Mouse (Mus musculus): ENCODE measurements around the gene Btbd6.

Btbd6 gene

DNA sequence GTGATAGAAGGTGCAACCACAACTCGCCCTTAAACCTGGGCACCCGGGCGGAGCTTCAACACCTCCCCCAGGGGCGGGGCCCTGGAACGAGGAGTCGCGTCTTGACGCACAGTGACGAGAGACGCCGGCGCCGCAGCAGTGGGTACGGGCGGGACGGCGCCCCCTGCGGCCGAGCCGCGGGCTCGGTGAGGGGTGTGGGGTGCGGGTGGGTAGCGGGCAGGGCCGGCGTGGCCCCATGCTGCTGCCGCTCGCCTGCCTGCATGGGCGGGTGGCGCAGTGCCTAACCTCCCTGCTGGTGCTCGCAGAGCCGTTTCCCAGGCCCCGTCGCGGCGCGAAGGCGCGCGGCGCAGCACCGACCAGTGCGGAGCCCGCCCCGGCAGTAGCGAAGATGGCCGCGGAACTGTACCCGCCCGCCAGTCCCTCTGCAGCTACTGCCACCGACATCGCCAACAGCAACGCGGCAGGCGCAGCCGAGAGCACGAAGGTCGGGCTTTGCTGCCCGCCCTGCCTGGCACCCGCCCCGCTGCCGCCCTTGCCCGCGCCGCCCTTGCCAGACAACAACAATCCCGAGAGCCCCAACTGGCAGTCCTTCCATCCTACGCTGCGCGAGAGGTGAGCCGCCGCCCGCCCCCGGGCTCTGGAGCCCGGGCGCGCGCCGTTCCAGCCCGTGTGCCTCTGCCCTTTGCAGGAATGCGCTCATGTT, at the start of gene Btbd6:
TSS of gene Btbd6 (plus strand) at position 112 of the 703 bp plus-strand sequence.
- DNase-seq (ENCODE audit: low read depth, low spot score), result no peak

DNA sequence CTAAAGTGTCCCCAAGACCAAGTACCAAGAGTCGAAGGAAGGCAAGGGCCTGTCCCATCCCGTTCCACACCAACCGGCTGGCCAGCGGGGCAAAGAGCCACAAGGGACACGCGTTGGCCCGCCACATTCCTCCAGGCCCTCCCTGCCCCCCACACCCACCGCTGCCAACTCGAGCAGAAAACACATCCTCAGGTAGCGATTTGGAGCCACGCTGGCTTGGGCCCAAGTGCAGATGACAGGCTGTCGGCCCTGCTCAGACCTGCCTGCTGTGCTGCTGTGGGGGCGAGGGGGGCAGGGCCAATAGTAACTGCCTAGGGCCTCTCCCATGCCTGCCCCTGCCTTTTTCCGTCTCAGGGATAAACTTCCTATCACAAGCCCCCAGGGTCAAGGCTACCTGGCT, 49.0 kb upstream of the Btbd6 start:
- DNase-seq (ENCODE audit: low read depth, low spot score), result no peak

DNA sequence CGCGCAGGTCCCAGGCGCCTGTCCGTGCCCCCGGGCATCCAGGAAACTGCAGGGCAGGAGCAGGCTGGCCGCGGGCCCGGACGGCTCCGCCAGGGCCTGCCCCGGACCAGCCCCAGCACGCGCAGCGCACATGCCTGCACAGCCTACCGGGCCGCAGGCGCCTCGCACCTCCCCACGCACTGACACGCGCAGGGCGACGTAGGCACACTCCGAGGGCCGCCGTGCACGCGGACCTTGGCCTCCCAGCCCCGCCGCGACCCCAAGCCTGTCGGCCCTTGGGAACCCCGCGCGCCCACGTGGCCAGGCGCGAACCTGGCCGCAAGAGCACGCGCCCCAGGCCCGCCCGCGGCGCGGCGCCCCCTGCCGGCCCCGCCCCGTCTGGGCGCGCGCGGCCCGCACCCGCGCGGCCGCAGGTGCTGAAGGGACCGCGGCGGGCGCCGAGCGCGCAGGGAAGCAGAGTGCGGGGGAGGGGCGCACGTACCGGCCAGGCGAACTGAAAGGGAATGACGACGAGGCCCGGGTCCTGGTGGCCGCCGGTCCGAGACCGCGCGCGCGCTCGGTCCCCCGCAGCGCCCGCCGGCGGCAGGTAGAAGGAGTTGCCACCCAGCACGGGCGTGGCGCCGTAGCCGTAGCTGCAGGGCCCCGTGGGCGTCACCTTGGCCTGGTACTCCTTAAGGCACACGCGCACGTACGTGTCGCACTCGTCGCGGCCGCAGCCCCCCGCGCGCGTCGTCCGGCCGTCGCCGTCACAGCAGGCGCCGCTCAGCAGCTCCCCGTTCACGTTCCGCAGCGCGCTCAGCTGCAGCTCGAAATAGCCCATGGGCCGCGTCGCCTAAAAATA, 47.7 kb upstream of the Btbd6 start:
- DNase-seq (ENCODE audit: low read depth, low spot score), result no peak

DNA sequence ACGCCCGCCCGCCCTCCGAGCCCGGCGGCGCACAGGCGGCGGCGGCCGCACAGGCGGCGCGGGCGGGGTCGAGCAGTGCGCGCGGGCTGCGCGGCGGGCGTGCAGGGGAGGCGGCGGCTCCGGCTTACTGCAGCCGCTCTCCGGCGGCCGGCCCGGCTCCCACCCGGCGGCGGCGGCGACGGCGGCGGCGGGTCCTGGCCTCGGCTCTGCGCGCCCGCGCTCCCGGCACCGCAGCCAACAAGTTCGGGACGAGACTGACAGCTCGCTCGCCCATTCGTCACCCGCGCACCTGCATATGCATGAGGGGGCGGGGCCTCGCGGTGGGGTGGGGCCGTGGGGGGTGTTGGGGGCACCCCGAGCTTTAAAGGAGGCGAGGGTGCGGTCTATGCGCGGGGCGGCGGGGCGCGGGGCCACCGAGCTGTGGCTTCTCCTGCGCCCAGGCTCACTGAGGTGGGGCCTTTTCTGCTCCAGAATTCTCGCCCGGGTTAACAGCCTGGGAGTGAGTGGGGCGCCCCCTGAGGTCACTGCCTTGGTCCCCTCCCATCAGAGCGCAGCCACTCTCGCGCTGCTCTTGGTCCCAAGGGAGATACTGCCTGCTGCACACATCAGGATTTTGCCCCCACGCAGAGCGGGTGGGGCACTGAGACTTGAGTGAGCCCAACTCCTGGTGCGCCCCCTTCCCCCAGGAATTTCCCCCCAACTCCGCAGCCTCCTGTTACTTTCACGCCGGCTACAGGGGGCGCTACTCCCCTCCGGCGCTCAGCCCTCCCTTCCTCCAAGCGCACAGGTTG, 46.5 kb upstream of the Btbd6 start, which contains the start of gene Jag2:
TSS of gene Jag2 (minus strand) at position 215 of the 791 bp plus-strand sequence.
- no peak for DNase-seq (ENCODE audit: low read depth, low spot score)

DNA sequence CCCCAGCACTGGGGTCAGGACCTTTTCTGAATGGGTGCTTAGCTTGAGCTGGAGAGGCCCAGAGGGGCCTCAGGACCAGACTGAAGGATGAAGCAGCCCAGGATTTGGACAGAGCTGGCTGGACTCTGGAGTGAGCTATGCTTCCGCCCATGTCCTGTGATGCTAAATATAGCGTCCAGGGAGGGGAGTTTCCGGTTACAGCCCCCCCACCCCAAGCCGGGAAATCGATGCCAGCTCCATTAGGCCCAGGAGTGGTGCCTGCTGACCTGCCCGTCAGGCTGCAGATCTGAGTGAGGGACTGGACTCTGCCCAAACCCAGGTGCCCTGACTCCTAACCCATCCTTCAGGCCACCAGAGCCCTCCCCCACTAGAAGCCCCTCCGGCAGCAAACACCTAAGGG, 43.6 kb upstream of the Btbd6 start:
- no peak for DNase-seq (ENCODE audit: low read depth, low spot score)

DNA sequence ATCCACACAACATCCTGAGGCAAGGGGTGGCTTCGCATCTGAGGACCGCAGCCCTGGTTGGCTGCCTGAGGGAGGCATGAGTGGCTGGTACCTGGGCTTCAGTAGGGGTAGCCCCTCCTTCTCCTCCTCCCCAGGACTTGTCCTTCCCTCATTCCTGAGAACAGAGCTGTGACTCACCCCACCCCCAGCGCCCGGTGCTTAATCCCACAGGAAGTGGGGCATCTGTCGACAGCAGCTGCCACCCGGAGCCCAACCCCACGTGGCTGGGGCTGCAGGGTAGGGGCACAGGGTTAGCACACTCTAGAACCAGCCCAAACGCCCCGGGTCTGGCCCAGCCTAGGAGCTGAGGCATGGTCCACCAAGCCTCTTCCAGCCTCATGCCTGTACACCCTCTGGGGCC, 38.4 kb upstream of the Btbd6 start:
- DNase-seq (ENCODE audit: low read depth, low spot score), result no peak

DNA sequence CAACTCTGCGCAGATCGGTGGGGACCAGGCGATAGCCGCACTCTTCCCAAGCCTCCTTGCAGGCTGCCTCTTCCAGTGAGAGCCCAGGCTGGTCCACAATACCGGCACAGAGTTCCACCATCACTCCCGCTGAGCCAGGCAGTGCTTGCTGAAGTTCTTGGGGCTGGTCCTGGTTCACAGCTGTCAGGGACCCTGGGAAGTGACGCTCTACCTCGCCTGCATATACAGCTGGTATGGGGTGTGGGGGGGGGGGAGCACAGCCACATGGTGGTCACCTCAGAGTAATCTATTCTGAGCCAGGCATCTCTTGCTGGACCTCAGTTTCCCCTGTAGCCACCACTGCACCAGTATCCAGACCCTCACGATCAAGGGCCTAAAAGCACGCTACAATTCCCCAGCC, 37.9 kb upstream of the Btbd6 start:
- DNase-seq (ENCODE audit: low read depth, low spot score), result no peak

DNA sequence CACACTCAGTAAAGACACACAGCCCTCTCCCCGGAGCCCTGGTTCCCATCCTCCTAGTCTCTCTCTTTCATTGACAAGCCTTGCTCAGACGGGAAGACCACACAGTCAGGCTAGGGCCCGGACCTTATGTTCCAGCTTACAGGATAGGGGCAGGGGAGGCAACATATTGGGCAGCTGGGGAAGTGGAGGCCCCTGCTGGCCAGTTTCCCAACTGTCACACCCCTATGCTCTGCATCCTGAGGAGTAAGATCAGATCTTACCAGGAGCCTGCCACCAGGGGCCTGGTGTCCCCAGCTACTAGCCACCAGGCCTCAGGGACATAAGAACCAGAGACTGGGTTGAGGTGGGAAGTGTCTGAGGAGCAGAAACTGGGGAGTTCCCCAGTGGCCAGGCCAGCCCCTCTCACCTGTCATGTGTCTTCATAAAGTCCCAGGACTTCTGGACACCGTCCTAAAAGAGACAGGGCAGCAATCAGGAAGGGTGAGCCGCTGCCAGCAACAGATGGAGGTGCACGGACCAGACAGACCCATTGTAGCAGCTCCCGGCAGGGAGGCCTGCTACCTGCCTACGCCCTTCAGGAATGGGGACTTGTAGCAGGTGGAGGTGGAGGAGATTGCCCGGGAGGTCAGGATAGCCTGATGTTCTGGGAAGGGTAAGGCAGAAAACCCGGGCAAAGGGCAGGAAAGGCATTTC, 37.3 kb upstream of the Btbd6 start:
- no peak for DNase-seq (ENCODE audit: low read depth, low spot score)

DNA sequence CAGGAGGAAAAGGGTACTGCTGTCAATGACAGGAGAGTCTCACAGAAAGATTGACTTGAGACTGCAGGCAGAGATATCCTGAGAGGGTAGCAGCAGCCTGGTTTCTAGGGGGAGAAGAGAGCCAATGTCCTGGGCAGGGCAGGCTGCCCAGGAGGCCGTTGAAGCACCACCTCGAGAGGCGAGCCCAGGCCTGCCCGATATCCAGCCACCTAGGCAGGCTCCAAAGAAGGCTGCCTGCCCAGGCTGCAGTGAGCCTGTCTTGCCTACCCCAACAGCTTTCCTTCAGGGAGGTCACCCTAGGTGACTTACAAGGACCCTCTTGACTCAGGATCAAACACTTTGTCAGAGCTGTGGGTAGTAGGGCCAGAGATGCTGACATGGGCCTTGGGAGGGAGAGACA, 36.0 kb upstream of the Btbd6 start:
- no peak for DNase-seq (ENCODE audit: low read depth, low spot score)

DNA sequence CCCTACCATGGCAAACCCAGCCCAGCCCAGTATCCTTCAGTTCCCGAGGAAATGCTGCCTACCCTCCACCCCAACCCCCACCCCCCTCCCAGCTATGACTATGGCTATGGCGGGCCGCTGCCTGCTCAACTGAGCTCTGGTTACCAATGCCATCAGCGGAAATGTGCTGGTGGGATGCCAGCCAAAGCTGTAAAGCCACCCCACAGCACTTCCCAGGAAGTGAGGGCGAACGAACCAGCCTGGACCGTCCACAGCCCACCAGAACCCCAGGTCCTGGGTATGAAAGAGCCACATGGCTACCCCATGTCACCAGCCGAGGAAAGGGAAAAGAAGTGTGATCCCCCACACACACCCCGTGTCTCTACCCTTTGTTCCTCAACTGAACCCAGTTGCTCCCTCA, 35.6 kb upstream of the Btbd6 start:
- DNase-seq (ENCODE audit: low read depth, low spot score), result no peak

DNA sequence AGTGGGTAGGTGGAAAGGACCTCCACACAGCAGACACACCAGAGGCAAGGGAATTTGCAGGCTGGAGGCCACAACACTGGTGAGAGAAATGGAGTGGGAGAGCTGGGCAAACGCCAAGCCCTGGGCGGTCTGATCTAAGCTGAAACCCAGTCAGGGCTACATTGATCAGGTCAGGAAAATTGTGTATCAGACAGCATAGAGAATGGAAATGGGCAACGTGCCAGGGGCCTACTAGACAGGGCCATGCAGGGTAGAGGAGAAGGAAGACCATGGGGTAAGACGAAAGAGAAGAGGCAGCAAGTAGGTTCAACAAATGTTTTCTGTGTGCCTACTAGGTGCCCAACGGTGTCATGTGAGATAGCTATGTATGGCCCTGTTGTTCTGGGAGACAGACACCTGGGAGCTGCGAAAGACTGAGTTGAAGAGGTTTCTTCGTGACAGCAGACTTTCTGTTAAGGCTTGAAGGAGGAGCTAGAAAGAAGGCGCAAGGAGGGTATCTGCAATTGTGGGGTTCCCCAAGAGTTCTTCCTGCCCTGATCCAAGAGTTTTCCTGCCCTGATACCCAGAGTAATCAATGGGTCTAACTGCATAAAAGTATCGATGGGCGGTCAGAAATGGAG, 35.0 kb upstream of the Btbd6 start:
- DNase-seq (ENCODE audit: low read depth, low spot score), result no peak

DNA sequence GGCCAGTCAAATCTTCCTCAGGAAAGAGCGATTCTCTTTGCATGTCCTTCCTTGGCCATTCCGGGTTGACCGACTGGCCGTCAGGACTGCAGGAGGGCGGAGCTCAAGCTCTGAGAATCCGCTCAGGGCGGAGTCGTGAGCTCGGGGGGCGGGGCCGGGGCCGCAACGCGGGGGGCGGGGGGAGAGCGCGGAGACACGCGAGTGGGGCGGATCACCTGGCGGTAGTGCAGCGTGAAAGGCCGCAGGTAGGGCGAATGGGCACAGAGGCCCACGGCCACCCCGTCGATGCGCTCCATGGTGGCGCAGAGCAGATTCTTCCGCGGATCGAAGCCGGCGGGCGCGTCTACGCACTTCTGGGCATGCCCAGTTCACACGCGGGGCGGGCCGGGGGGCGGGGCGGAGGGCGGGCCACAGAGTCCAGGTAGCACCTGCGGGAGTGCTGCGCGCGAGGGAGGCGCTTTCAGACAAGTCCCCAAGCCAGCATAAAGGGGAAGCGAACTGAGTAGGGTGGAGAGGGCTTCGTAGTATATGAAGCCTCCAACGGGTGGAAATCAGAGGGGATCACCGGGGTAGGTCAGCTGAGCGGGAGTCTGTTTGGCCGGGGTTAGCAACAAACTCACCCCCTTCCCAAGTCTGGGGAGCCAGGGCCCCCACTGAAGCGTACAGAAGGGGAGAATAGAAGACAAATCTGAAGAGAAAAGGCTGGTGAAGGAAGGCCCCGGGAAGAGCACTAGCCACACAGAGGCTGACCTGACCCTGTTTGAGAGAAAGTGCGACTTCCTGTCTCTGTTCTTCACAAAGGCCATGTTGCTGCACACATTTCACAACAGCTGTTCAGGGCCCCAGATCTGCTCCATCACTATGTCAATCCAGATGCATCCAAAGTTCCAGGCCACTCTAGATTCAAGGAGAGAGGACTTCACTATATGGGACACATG, 34.2 kb upstream of the Btbd6 start, which contains the start of gene Nudt14:
TSS of gene Nudt14 (minus strand) at position 349 of the 938 bp plus-strand sequence.
- peak; percentile 50 for DNase-seq (ENCODE audit: low read depth, low spot score)

DNA sequence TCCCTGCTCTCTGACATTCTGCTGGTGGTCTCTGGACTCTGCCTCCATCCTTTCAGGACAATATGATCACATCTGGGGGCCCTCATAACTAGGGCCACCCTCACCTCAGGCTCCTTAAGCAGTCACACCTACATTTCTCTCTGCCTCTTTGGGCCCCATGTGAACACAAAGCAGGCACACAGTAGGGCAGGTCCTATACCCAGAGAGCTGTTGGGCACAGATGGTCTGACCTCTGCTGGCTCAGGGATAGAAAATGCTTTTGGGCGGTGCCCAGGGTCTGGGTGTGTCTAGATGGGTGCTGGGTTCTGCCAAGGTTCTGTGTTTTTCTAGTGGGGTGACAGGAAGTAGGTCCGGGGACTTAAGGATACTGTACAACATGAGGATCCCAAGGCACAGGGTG, 32.6 kb upstream of the Btbd6 start:
- DNase-seq (ENCODE audit: low read depth, low spot score), result no peak

DNA sequence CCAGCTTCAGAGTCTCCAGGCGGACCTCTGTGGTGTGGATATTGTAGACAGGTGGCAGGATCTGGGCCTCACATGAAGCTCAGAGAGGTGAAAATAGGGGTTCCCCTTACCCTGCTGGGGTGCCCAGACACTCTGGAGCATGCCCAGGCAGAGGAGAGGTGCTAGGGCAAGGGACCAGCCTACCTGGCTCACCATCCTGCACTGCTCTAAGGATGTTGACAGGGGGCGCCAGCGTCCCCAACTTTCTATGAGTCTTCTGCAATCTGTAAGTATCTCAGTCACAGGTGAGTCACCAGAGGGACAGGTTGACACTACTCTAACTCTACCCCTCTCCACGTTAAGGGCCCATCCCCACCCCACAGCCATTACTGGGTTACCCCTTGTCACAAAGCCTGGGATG, 29.0 kb upstream of the Btbd6 start:
- DNase-seq (ENCODE audit: low read depth, low spot score), result no peak

DNA sequence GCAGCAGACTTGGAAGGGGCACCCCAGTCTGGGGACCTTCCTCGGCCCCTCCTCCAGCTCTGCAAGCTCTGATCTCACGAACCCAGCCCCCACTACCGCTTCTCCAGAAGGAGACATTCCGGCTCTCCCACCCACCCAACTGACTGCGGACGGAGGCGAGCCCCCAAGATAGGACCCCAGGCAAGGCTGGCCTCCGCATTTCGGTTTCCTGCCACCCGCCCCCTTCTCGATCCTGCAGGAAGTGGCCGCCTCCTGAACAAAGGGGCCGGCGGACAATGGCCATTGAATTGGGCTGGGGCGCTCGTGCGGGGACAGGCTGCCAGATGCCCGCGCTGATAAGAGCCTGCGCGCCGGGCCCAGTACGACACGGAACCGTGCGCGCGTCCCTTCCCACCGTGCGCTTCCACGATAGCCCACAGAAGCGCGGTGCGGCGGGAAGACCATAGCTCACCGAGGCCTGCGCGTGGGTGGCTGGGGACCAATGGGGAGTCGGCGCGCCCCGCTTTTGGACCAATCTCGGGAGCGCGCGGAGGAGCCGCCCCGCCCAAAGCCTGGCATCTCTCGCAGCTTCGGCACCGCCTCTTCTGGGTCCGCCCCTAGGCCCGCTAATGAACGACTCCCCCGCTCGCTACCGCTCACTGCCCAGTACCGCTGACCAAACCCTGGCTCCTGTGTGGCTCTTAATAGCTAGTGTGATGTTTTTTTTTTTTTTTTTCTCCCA, 26.1 kb upstream of the Btbd6 start:
- peak; percentile 36 for DNase-seq (ENCODE audit: low read depth, low spot score)

DNA sequence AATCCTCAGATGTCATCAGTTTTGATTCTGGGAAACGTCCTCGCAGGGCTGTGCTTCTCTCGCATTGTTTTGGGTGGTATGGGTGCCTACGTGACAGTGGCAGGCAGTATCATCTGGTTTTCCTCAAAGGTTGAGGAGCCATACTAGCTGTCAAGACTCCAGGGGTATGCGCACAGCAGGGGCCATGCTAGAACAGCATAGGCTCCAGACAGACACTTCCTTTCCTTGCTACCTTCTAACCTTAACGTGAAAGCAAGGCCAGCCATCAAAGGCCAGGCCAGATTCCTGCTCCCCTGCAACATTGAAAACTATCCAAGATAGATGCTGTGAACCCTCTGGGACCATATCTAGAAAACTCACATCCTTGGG, 25.5 kb upstream of the Btbd6 start:
- DNase-seq (ENCODE audit: low read depth, low spot score), result no peak

DNA sequence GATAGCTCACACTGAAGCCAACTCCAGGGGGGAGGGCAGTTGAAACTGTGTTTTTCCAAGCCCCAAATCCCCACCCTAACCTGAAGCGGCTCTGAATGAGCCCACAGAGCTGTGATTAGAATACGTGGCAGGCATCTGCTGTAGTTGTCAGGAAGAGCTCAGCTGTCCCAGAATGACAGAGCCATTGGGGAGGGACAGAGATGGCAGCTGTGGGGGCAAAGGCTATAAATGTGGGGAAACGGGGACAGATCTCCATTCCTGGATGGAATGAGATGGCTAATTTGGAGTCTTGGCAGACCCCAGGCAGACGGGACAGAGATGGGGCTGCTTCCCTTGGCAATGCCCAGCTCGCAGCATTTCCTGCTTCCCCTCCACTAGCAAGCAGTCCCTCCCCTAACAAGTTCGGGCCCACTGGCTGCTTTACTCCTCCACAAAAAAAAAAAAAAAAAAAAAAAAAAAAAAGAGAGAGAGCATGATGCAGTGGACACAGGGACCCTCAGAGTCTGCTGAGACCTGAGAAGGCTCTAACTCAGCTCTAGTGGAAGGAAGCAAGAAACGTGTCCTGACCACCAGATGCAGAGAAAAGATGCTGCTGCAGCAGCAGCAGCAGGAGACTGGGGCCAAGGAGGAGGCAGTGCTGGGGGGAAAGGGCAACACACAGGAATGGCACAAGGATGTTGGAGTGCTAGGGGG, 25.0 kb upstream of the Btbd6 start:
- no peak for DNase-seq (ENCODE audit: low read depth, low spot score)

DNA sequence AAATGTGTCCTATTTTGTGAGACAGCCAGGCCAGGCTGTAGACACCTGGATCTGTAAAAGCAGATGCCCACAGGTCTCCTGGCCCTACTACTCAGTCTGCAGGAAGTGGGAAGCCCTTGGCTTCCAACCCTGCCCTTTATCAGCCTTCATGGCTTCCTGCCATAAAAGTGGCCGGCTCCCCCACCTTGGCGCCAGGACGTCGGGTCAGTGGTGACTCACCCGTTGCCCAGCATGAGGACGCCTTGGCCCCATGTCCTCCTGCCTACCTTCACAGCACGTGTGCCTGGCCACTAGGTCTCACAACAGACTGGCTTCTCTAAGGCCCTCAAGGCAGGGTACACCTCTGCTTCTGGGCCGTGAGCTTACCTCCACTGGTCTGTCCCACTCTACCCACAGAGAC, 23.8 kb upstream of the Btbd6 start:
- DNase-seq (ENCODE audit: low read depth, low spot score), result no peak

Measured in c-Kit-negative CD71-positive TER-119-positive erythroid progenitor cells, embryonic 14.5 days (primary cell).